Mouse (Mus musculus): ENCODE results near the gene 9130008F23Rik.

DNA sequence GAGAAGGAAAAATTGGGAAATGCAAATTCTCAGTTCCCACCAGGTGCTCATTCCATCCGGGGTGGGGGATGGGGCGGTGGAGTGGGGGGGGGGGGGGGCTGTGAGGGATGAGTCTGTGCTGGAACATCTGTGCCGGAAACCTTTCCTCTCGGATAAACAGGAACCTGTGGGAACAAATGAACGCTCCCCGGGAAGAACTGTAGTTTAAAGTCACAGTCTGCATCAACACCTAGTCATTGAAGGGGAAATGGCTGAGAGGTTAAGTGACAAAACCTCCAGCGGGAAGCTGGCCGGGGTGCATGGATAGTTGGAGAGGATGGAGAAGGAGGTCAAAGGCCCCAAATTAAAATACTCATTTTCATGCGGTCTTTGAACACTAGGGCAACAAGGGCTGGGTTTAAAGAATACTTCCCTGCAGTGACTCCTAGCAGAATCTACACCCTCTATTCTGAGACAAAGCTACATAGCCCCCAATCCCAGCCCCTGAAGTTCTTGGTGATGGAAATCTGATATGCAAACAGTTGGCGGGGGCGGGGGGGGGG is 23.8 kb upstream of the 9130008F23Rik start:
- TF ChIP-seq CTCF (IDR thresholded peaks at IDR 0.05; ENCODE audit: low read depth, low read length) (no peak), POLR2A (IDR thresholded peaks at IDR 0.05; ENCODE audit: borderline replicate concordance, low read depth, low read length) (no peak)
